Mouse (Mus musculus) hindbrain, embryonic 10.5 days (tissue): Measurements from ENCODE around the gene Mre11a. TPM values are rescaled to one million over a fixed set of nuclear protein-coding genes. Genes with fewer than 3 reads are reported as not detected.

Source experiments
- DNase-seq: peaks from one replicate; pipeline ENCODE4 v3.0.0-alpha.2; 2017; ENCODE audit warnings: low spot score
- H3K27ac ChIP-seq: fragments of 300-500 bp; sonication (generic); 2 replicates; pipeline ENCODE4 v1.5.1; 2016; ENCODE audit warnings: mild to moderate bottlenecking, moderate library complexity
- H3K27me3 ChIP-seq: fragments of 300-500 bp; sonication (generic); 2 replicates; pipeline ENCODE4 v1.6.1; 2016; ENCODE audit warnings: mild to moderate bottlenecking; ENCODE audit not compliant: poor library complexity, insufficient read depth, severe bottlenecking
- H3K36me3 ChIP-seq: fragments of 300-500 bp; sonication (generic); 2 replicates; pipeline ENCODE4 v1.6.1; 2016; ENCODE audit warnings: mild to moderate bottlenecking, moderate library complexity
- H3K4me1 ChIP-seq: fragments of 300-500 bp; sonication (generic); replicated peaks from 2 replicates; pipeline ENCODE4 v1.6.1; 2016; ENCODE audit warnings: mild to moderate bottlenecking
- H3K4me3 ChIP-seq: fragments of 300-500 bp; sonication (generic); 2 replicates; pipeline ENCODE4 v1.5.1; 2016; ENCODE audit warnings: mild to moderate bottlenecking, moderate library complexity
- H3K9me3 ChIP-seq: fragments of 300-500 bp; sonication (generic); 2 replicates; pipeline ENCODE4 v1.6.1; 2016; ENCODE audit warnings: mild to moderate bottlenecking, moderate library complexity
- WGBS: fragments of 180-500 bp; shearing (Covaris S2); methylation state at CpG from one replicate; pipeline ENCODE4 v1.1.7; 2016; 5-methylcytosine and 5-hydroxymethylcytosine counted together
- polyA plus RNA-seq: library from polyadenylated mRNA; unstranded; fragments of >200 nt; fragmentation: Nextera tagmentation; extraction: Ambion mirVana; gene quantifications from 2 replicates; pipeline ENCODE4 v1.2.1, GENCODE M21; 2016

Mre11a gene
- polyA plus RNA-seq, 1 experiment from 2014 or later: 25.9 TPM

GRCm38 (mm10) chr9:14839527-14839926 is 55.1 kb downstream of the Mre11a start:
- Histone ChIP-seq H3K27ac (no peak overlapping the region), H3K4me3 (no peak overlapping the region), H3K36me3 (peaks cover 29% of the 10 kb centered on the region), H3K4me1 (no peaks in the 10 kb centered on the region), H3K9me3 (no peaks in the 10 kb centered on the region), H3K27me3 (no peaks in the 10 kb centered on the region)
- 74% methylated on average over 7 of the region's 7 CpGs for WGBS
- no peak for DNase-seq

- no peaks in the 10 kb centered on the region for H3K4me1 ChIP-seq
- no peak overlapping the region for H3K27ac ChIP-seq
- H3K36me3 ChIP-seq: peaks cover 25% of the 10 kb centered on the region
- no peaks in the 10 kb centered on the region for H3K27me3 ChIP-seq
- no peak for DNase-seq
- H3K9me3 ChIP-seq: no peaks in the 10 kb centered on the region
- 79% methylated on average over 5 of the region's 5 CpGs for WGBS
- H3K4me3 ChIP-seq: no peak overlapping the region
Measured at GRCm38 (mm10) chr9:14839970-14840369, 55.5 kb downstream of the Mre11a start.

- 89% methylated on average over 10 of the region's 10 CpGs for WGBS
- no peak for DNase-seq
- no peaks in the 10 kb centered on the region for H3K27me3 ChIP-seq
- no peak overlapping the region for H3K27ac ChIP-seq
- peaks cover 6% of the 10 kb centered on the region for H3K36me3 ChIP-seq
- H3K4me1 ChIP-seq: no peaks in the 10 kb centered on the region
- no peaks in the 10 kb centered on the region for H3K9me3 ChIP-seq
- H3K4me3 ChIP-seq: no peak overlapping the region
Measured at GRCm38 (mm10) chr9:14841878-14842761, 57.7 kb downstream of the Mre11a start.

- Histone ChIP-seq H3K36me3 (no peaks in the 10 kb centered on the region), H3K27ac (no peak overlapping the region), H3K27me3 (no peaks in the 10 kb centered on the region), H3K4me3 (no peak overlapping the region), H3K9me3 (no peaks in the 10 kb centered on the region), H3K4me1 (no peaks in the 10 kb centered on the region)
- 91% methylated on average over 6 of the region's 6 CpGs for WGBS
- DNase-seq: no peak
Measured at GRCm38 (mm10) chr9:14843311-14843857, 58.9 kb downstream of the Mre11a start.

- Histone ChIP-seq H3K36me3 (no peaks in the 10 kb centered on the region), H3K4me1 (no peaks in the 10 kb centered on the region), H3K4me3 (no peak overlapping the region)
Measured at GRCm38 (mm10) chr9:14843901-14844300, 59.4 kb downstream of the Mre11a start.

GRCm38 (mm10) chr9:14846428-14846827 is 62.0 kb downstream of the Mre11a start:
- Histone ChIP-seq H3K27ac (no peak overlapping the region), H3K27me3 (no peaks in the 10 kb centered on the region), H3K36me3 (no peaks in the 10 kb centered on the region), H3K9me3 (no peaks in the 10 kb centered on the region), H3K4me3 (no peak overlapping the region), H3K4me1 (no peaks in the 10 kb centered on the region)
- DNase-seq: peak; percentile 43
- WGBS: 43% methylated on average over 5 of the region's 5 CpGs

More at GRCm38 (mm10) chr9:14843901-14844300, 59.4 kb downstream of the Mre11a start:
- Histone ChIP-seq H3K9me3 (no peaks in the 10 kb centered on the region), H3K27ac (no peak overlapping the region), H3K27me3 (no peaks in the 10 kb centered on the region)
- 92% methylated on average over 3 of the region's 3 CpGs for WGBS
- no peak for DNase-seq

- Histone ChIP-seq H3K27ac (no peak overlapping the region), H3K36me3 (no peaks in the 10 kb centered on the region), H3K4me3 (no peak overlapping the region), H3K9me3 (no peaks in the 10 kb centered on the region), H3K4me1 (no peaks in the 10 kb centered on the region), H3K27me3 (no peaks in the 10 kb centered on the region)
- WGBS: 75% methylated on average over 1 of the region's 1 CpGs
- no peak for DNase-seq
Measured at GRCm38 (mm10) chr9:14848267-14848935, 63.9 kb downstream of the Mre11a start.

- H3K9me3 ChIP-seq: no peaks in the 10 kb centered on the region
- peaks cover 1% of the 10 kb centered on the region for H3K4me1 ChIP-seq
- WGBS: 70% methylated on average over 4 of the region's 4 CpGs
- DNase-seq: no peak
- peaks cover 21% of the 10 kb centered on the region for H3K27me3 ChIP-seq
- H3K4me3 ChIP-seq: no peak overlapping the region
- no peaks in the 10 kb centered on the region for H3K36me3 ChIP-seq
- no peak overlapping the region for H3K27ac ChIP-seq
Measured at GRCm38 (mm10) chr9:14854585-14854984, 70.1 kb downstream of the Mre11a start.

- H3K9me3 ChIP-seq: no peaks in the 10 kb centered on the region
- peaks cover 46% of the 10 kb centered on the region for H3K27me3 ChIP-seq
- no peaks in the 10 kb centered on the region for H3K36me3 ChIP-seq
- H3K4me3 ChIP-seq: no peak overlapping the region
- 59% methylated on average over 4 of the region's 4 CpGs for WGBS
- peaks cover 12% of the 10 kb centered on the region for H3K4me1 ChIP-seq
- DNase-seq: no peak
- no peak overlapping the region for H3K27ac ChIP-seq
Measured at GRCm38 (mm10) chr9:14856922-14857654, 72.6 kb downstream of the Mre11a start.

GRCm38 (mm10) chr9:14858170-14858706 is 73.8 kb downstream of the Mre11a start:
- 76% methylated on average over 7 of the region's 7 CpGs for WGBS
- peaks cover 58% of the 10 kb centered on the region for H3K27me3 ChIP-seq
- no peaks in the 10 kb centered on the region for H3K9me3 ChIP-seq
- H3K36me3 ChIP-seq: no peaks in the 10 kb centered on the region
- peaks cover 15% of the 10 kb centered on the region for H3K4me1 ChIP-seq
- H3K4me3 ChIP-seq: no peak overlapping the region
- no peak for DNase-seq
- no peak overlapping the region for H3K27ac ChIP-seq

GRCm38 (mm10) chr9:14858782-14859181 is 74.3 kb downstream of the Mre11a start:
- peaks cover 15% of the 10 kb centered on the region for H3K4me1 ChIP-seq
- DNase-seq: no peak
- H3K27me3 ChIP-seq: peaks cover 58% of the 10 kb centered on the region
- no peaks in the 10 kb centered on the region for H3K9me3 ChIP-seq
- H3K4me3 ChIP-seq: no peak overlapping the region
- H3K27ac ChIP-seq: no peak overlapping the region
- 84% methylated on average over 3 of the region's 3 CpGs for WGBS
- no peaks in the 10 kb centered on the region for H3K36me3 ChIP-seq

GRCm38 (mm10) chr9:14859868-14860639 is 75.6 kb downstream of the Mre11a start, which contains the start of gene Gpr83:
Gene Gpr83, plus strand, starts transcription at chr9:14860210.
- WGBS: 2% methylated on average over 47 of the region's 47 CpGs
- DNase-seq: peak; percentile 64
- Histone ChIP-seq H3K27me3 (peaks cover 58% of the 10 kb centered on the region), H3K9me3 (no peaks in the 10 kb centered on the region), H3K4me3 (peak within 1 kb of the TSS; percentile 61), H3K27ac (peak within 1 kb of the TSS; percentile 72), H3K4me1 (peaks cover 15% of the 10 kb centered on the region), H3K36me3 (no peaks in the 10 kb centered on the region)
